Mouse (Mus musculus): ENCODE results near the gene Stard7. TPM values are rescaled to one million over a fixed set of nuclear protein-coding genes. Genes with fewer than 3 reads are reported as not detected.

Gene Stard7
- total RNA-seq, 2 experiments from 2014 or later, result 109 to 141 TPM

DNA sequence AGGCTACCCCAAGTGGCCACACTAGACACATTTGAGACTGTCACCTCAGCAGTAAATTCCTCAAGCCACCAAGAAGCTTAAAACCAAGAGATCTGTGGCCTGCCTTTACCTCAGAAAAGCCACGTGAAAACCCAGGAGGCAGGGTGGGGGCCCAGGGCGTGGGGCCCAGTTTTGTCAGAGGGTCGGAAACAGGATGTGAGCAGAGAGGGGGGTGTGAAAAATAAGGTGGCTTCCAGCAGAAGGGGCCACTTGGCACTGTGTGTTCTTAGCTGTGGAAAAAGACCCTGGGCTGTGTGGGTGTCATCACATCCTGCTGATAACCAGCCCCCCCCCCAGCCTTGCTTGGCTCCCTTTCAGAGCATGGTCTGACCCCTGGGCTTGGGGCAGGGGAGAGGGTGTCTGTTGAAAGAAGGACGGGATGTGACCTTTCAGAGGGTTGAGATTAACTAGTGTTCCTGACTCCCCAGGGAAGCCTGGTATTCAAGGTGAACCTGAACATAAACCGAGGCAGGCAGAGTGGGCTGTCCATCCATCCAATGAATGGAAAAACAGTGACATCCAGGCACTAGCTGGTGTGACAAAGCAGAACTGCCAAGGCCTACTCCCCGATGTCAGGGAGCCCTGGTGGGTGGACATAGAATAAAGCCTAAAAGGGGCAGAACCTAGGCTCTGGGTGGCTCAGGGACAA, 44.6 kb downstream of the Stard7 start:
- no peak; the same call in 1 of the 2 replicates for ATAC-seq (replicated peaks; ENCODE audit: low FRiP score, low TSS enrichment, poor library complexity, severe bottlenecking)

DNA sequence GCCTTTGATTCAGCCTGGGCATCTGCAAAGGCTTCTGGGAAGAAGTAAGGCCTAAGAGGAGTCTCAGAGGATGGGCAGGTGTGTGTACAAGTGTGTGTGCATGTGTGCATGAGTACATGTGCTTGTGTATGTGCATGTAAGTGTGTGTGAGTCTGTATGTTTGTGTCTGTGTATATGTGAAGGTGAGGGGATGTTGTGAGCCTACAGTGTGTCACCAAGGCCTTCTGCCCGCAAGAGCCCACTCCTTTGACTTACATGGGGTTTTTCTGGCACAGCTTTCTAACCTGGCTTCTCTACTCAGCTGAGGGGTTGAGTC, 45.1 kb downstream of the Stard7 start:
- ATAC-seq (replicated peaks; ENCODE audit: low FRiP score, low TSS enrichment, poor library complexity, severe bottlenecking), result no peak

DNA sequence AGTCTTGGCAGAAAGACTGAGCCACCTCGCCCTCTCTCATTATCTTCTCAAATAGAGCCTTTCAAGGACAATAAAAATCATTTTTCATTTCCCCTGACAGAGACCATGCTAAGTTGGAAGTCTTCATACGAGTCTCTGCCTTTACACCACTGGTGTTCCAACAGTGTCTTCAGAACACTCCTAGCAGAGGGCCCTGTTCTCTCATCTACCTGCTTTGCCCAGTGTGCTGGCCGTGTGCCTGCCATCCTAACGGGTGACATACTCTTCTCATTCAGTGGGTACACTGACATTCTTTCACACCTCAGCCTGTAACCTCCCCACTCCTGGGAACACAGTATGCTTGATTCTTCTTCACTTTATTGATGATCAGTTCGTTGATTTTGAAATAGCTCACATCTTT, 46.4 kb downstream of the Stard7 start:
- ATAC-seq (replicated peaks; ENCODE audit: low FRiP score, low TSS enrichment, poor library complexity, severe bottlenecking), result no peak

DNA sequence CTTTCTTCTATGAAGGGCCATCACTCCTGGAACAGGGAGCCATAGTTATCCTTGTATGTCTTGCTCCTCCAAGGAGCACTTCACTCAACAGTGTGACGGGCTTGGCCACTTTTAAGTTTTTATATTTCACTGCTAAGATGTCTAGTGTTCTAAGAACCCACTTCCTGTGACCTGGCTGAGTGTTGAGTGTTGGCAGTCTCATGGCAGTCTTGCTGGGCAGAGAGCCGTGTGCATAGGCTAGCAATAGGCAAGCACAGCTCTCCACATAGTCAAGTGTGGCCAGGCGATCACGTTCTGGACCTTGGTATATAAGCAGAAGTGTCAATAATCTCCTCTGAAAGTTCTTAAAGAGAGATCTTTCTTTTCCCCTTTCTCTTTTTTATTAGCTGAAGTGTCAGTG, 48.1 kb downstream of the Stard7 start:
- ATAC-seq (replicated peaks; ENCODE audit: low FRiP score, low TSS enrichment, poor library complexity, severe bottlenecking), result no peak

DNA sequence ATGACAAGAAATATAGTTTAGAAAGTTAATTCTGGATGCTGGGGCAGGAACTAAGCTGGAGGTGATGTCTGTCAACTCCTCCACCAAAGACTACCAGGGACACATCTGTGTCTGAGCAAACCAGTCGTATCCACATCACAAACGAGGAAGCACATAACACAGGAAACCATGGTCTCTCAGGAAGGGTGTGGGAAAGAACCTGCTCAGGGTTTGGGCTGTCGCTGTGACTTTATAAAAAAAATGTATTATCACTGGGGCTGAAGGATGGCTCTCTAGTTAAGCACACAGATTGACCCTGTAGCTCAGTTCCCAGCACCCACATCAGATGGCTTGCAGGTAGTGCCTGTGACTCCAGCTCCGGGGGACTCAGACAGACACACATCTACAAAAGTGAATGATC, 49.1 kb downstream of the Stard7 start:
- ATAC-seq (replicated peaks; ENCODE audit: low FRiP score, low TSS enrichment, poor library complexity, severe bottlenecking), result no peak

DNA sequence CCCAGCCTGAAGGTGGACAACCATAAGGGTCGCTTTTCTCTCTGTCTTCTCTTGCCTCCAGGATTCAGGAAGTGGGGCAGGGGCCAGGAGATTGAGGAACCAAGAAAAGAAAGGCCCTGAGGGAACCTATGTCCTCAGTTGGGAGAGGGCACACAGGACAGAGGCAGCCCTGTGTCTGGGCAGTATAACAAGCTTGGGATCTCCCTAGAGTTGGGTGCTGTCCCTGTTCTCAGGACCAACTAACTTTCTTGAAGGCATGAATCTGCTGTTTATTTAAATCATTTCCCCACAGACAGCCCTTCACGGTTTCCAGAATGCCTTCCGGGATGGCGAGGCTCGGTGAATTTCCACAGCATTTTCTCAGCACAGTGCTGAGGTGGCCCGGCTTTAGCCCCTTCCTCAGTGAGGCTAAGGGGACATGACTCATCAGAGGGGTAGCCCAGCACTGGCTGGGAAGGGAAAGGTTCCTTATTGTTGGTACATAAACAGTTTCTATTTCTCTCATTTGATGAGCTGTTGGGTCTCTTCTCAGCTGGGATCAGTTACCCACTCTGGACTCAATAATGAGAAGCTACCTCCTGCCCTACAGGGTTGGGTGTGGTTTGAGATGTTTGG, 52.8 kb downstream of the Stard7 start:
- no peak for ATAC-seq (replicated peaks; ENCODE audit: low FRiP score, low TSS enrichment, poor library complexity, severe bottlenecking)

DNA sequence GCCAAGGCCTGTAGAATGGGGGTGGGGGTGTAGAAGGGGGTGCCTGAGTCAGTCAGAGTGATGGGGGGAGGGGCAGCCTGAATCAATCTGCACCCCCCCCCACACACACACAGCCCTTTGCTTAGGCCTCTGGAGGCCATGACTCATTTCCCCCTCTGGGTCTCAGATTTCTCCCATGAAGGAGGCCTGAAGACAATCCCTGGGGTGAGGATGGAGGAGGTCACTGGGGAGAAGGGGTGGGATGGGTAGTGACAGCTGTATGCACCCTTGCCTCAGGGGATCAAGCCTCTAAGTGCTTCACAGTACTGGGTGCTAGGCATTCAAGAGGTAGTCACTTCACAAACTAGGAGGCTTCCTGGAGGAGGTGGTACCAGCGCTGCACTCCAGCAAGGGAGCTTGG, 53.6 kb downstream of the Stard7 start:
- no peak for ATAC-seq (replicated peaks; ENCODE audit: low FRiP score, low TSS enrichment, poor library complexity, severe bottlenecking)

DNA sequence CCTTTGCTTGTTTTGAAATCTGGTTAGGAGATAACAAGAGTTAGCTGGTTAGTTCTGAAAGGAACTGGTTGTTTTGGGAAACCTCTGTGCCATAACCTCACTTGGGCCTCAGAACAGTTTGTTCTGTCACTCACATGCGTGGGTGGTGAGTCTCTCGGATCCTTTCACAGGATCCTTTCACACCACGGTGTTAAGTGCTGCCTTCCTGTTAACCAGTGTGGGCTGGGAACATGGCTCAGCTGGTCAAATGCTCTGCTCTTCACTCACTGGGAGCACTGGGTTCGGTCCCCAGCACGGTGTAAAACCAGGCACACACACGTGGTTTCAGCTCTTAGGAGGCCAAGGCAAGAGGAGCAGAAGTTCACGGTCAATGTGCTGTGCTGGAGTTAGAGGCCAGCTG, 54.4 kb downstream of the Stard7 start:
- ATAC-seq (replicated peaks; ENCODE audit: low FRiP score, low TSS enrichment, poor library complexity, severe bottlenecking), result no peak

DNA sequence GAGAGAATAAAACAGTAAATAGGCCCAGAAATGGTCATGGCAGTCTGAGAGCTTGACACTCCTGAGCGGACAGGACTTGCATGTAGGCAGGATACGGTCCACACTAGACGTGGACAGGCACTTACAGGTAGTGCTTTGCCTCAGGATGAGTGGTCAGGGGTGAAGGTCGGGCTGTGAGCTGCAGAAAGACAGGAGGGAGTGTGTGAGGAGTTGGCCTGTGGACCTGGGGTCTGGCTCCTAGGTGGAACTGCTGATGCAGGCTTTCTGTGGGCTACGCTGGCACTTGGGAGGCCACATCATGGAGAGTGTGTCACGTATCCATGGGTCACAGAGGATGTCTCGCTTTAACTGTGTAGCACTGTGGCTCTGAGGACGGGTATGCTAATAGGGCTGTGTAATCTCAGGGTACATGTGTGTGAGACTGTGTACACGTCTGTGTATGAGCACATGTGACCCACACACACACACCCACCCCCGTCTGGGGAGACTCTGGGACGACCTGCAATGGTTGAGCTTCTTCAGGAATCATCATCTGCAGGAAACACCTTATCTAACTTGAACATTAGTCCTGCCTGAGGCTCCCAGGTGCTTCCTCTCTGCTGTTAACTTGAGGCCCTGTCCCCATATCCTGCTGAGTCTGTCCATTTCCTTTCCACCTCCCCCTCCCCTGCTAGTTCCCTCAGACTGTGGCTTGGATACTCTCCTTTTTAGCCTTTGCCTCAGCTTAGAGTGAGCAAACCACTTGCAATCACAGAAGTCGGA, 58.3 kb downstream of the Stard7 start:
- peak; percentile 58 for ATAC-seq (replicated peaks; ENCODE audit: low FRiP score, low TSS enrichment, poor library complexity, severe bottlenecking)

DNA sequence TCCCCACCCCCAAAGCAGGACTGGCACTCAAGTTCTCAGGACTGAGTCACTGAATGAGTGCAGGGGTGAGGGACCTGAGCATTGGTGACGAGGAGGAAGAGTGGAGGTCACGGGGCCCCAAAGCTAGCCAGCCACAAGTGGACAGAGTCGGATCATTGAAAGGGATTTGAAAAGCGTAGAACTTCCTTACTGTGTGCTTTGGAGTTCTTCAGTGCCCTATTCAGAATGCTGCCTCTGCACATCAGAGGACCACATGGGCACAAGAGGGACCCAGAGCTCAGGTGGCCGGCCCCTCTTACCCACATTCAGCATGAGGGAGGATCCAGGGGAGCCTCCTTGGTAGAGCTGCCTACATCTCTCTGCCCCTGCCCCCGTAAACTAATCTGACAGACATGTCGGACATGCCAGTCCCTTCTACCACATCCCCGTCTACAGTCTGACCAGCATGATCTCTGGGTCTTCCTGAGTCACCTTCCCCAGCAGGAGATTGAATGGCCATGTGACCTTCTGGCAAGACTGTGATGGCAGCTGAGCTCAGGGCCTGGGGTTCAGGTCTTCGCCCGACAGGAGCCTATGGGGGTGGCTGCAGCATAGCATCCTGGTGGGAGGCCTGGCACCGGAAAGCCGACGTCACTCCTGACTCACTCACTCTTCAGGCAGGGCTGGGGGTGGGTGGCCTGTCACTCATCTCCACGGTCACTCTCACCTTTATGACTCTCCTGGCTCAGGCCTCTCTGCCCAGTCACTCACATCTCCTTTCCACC, 63.0 kb downstream of the Stard7 start:
- no peak for ATAC-seq (replicated peaks; ENCODE audit: low FRiP score, low TSS enrichment, poor library complexity, severe bottlenecking)

DNA sequence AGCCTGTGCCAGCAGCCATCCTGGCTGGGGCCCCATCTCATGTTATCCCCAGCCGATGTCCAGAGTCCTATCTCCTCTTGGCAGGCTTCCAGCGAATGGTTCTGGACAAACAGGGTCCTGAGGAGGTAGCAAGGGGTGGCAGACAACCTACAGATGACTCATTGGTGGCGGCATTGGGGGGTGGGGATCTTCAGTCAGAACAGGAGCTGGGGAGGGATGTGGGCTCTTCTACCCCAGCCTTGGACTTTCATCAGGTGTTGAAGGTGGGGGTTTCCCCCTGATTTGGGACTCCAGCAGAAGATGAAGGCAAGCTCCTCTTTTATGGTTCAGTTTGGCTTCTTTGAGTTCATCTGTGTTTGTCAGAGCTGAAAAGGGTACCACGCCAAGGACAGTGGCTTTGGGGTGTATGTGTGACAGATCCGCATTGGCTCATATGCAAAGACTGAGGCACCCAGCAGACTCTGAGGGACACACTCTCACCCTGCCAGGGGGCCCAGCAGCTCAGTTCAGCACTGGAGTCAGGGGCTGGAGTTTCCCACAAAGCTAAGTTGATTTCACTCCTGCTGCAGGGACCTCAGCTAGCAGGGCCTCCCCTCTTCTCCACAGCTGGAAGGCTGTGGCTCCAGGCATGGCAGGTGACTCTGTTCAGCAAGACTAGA, 64.1 kb downstream of the Stard7 start:
- no peak for ATAC-seq (replicated peaks; ENCODE audit: low FRiP score, low TSS enrichment, poor library complexity, severe bottlenecking)

DNA sequence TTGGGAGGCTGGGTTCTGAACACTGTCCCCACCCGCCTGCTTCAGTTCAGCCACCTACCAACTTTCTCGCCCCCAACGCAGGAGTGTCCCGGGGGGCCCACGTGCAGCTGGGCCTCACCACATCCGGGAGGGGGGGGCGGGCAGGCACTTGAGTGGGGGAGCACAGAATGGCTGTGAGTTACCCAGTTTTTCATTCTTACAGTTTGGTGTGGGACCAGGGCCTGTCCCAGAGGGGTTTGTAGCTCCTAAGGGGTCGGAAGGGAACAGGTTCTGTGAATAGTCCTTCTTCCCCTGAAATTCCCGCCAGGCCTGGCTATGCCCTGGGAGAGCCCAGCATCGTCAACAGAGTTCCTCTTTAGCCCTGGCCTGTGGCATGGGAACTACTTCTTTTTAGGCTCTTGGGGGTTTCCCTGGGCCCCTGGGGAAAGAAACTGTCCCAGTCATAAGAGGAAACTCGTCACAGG, 65.1 kb downstream of the Stard7 start:
- ATAC-seq (replicated peaks; ENCODE audit: low FRiP score, low TSS enrichment, poor library complexity, severe bottlenecking), result no peak

DNA sequence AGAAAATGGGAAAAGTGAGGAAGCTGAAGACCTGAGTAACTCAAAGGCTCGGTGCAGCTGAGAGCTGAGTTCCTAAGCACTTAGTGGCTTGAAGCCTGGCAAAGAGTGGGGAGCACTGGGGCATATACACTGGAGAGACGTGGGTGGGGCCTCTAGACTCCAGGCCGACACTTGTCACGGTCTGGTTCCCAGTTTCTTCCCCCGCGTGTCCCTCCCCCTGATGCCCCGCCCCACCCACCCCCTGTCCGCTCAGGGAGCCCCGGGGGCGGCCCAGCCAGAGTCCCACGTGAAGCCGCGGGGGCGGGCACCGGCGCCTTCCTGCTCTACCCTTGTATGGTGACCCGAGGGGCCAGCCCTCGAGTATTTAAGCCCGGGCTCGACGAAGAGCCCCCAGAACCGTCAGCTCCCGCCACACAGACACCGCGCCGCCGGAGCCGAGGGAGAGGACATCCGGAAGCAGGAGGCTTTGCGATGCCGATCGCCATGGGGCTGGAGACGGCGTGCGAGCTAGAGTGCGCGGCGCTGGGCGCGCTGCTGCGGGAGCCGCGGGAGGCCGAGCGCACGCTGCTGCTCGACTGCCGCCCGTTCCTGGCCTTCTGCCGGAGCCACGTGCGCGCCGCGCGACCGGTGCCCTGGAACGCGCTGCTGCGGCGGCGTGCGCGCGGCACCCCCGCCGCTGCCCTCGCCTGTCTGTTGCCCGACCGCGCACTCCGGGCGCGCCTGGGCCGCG, 65.9 kb downstream of the Stard7 start, which contains the start of gene Dusp2:
Gene Dusp2 (plus strand): TSS at position 393 of the 730 bp plus-strand sequence.
- peak; percentile 46 for ATAC-seq (replicated peaks; ENCODE audit: low FRiP score, low TSS enrichment, poor library complexity, severe bottlenecking)

DNA sequence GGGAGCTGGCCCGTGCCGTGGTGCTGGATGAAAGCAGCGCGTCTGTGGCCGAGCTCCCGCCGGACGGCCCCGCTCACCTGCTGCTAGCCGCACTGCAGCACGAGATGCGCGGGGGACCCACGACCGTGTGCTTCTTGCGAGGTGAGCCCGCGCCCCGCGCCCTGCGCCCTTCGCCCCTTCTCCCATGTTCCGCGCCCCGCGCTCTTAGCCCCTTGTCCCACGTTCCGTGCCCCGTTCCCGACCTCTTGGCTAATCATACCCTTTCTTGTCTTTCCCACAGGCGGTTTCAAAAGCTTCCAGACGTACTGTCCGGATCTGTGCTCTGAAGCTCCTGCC, 66.4 kb downstream of the Stard7 start:
- no peak for ATAC-seq (replicated peaks; ENCODE audit: low FRiP score, low TSS enrichment, poor library complexity, severe bottlenecking)

DNA sequence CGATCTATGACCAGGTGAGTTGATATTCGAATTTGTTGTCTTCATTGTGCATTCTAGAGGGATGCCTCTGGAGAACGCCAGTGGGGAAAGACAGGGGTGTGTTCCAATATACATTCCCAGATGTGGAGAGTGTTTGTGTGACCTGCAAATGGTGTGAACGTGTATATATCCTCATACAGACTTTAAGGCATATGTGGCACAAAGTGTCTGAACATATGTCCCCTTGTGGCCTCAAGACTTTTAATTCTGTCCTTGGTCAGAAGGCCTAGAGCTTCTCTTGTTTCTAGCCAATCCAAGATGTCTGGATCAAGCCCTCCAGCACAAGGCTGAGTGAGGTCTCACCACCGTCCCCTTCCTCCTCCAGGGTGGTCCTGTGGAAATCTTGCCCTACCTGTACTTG, 66.9 kb downstream of the Stard7 start:
- no peak for ATAC-seq (replicated peaks; ENCODE audit: low FRiP score, low TSS enrichment, poor library complexity, severe bottlenecking)

DNA sequence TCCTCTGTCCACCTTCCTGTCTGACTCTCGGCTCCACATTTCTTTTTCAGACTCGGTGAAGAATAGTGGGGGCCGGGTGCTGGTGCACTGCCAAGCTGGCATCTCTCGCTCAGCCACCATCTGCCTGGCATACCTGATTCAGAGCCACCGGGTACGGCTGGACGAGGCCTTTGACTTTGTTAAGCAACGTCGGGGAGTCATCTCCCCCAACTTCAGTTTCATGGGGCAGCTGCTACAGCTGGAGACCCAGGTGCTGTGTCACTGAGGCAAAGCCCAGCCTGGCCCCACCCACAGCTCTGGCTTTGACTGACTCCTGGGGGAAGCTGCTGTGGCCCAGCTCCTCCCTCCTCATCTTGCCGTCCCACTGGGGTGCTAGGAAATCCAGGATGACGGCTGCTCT, 67.5 kb downstream of the Stard7 start:
- peak; percentile 53 for ATAC-seq (replicated peaks; ENCODE audit: low FRiP score, low TSS enrichment, poor library complexity, severe bottlenecking)

DNA sequence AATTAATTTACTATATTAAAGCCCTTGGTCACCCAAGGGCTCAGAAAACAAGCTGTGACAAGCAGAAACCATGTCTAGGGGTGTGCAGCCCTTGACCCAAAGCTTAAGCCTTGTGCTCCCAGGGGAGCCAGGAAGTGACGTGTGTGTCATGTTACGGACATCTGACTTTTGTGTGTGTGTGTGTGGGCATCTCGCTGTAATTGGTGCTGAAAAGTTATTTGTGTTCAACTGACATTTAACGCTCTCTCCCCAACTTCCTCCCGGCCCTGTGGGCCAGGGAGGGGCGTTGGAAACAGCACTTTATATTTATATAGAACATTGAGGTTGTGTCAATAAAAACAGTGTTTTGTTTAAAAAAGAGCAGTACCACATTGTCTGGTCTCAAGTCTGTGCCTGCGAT, 68.0 kb downstream of the Stard7 start:
- no peak for ATAC-seq (replicated peaks; ENCODE audit: low FRiP score, low TSS enrichment, poor library complexity, severe bottlenecking)

DNA sequence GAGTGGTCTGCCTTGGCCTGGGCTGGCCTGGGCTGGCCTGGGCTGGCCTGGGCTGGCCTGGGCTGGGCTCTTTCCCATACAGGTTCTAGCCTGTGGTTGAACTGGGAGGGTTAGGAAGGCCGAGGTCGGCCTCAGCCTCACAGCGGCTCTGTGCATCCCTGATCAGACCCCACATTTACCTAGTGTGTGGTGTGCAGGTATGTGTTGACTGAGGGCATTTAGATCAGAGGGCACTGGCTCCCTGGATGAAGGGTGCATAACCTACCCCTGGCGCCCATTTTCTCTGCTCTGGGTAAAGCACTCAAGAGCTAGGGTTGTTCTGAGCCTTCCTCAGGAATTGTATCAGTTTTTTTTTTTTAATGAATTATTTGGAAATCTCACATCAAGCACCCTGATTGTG, 68.4 kb downstream of the Stard7 start, which contains the start of gene Astl:
Gene Astl (plus strand): TSS at position 224 of the 400 bp plus-strand sequence.
- no peak for ATAC-seq (replicated peaks; ENCODE audit: low FRiP score, low TSS enrichment, poor library complexity, severe bottlenecking)

DNA sequence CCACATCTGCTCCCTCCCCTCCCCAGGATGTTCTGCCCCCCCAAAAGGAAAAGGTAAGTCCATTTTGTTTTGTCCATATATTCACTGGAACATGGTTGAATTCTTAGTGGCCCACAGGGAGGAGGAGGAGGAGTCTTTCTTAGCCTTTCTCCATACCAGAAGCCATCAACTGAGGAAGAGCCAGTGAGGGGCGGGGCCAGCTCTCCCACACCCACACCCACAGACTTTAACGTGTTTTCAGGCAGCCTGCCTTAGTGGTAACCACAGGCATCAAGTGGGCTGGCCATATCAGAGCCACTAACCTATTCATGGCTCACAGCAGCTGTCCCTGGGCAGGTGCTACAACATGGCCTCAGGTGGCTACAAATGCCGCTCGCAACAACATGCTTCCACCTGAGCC, 68.8 kb downstream of the Stard7 start:
- peak; percentile 29; the same call in 1 of the 2 replicates for ATAC-seq (replicated peaks; ENCODE audit: low FRiP score, low TSS enrichment, poor library complexity, severe bottlenecking)
